Mouse (Mus musculus): Measurements from ENCODE around the gene Akt2. TPM values are rescaled to one million over a fixed set of nuclear protein-coding genes. Genes with fewer than 3 reads are reported as not detected.

Akt2 gene
- polyA plus RNA-seq, 1 experiment from 2014 or later = 75.3 TPM

GRCm38 (mm10) chr7:27580380-27581174 is 10.8 kb upstream of the Akt2 start:
- Histone ChIP-seq H3K27me3 (ENCODE audit: insufficient read depth, low read length) (no peaks in the 10 kb centered on the region), H3K4me3 (replicated peaks; ENCODE audit: low read depth, low read length) (no peak overlapping the region), H3K9ac (ENCODE audit: low read depth, low read length) (no peak overlapping the region), H3K36me3 (ENCODE audit: insufficient read depth, low read length) (peaks cover 63% of the 10 kb centered on the region), H3K4me1 (replicated peaks; ENCODE audit: insufficient read depth, low read length) (no peaks in the 10 kb centered on the region), H3K4me2 (ENCODE audit: low read length) (no peak overlapping the region), H3K27ac (no peak overlapping the region), H3K9me3 (replicated peaks; ENCODE audit: low read length) (no peaks in the 10 kb centered on the region)
- WGBS = 92% methylated on average over 14 of the region's 14 CpGs
- TF ChIP-seq CTCF (IDR thresholded peaks at IDR 0.05; ENCODE audit: low read depth) = no peak
- ATAC-seq (replicated peaks; ENCODE audit: low FRiP score, low read depth) (no peak), DNase-seq (ENCODE audit: low spot score) (no peak)

DNA sequence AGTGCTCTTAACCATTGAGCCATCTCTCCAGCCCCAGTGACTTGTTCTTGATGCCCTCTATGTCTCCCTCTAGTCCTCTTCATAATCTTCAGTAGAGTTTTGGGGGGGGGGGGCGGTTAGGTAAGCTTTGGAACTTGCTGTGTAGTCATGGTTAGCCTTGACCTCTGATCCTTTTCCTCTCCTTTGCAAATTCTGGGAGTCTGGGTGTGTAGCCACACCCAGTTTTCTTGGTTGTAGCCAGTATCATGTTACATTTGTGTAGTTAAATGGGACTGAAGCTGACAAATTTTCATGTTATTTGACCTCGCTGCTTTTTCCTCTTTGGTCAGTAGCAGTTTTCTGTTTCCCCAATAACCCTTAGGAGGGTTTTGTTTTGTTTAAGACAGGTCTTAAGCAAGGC is 4.5 kb upstream of the Akt2 start:
- Histone ChIP-seq H3K9me3 (replicated peaks; ENCODE audit: low read length) (no peaks in the 10 kb centered on the region), H3K4me3 (replicated peaks; ENCODE audit: low read depth, low read length) (no peak overlapping the region), H3K27me3 (ENCODE audit: insufficient read depth, low read length) (no peaks in the 10 kb centered on the region), H3K9ac (ENCODE audit: low read depth, low read length) (no peak overlapping the region), H3K27ac (no peak overlapping the region), H3K4me2 (ENCODE audit: low read length) (no peak overlapping the region), H3K36me3 (ENCODE audit: insufficient read depth, low read length) (peaks cover 15% of the 10 kb centered on the region), H3K4me1 (replicated peaks; ENCODE audit: insufficient read depth, low read length) (no peaks in the 10 kb centered on the region)
- 38% methylated on average over 2 of the region's 2 CpGs for WGBS
- TF ChIP-seq CTCF (IDR thresholded peaks at IDR 0.05; ENCODE audit: low read depth) = no peak
- DNase-seq (ENCODE audit: low spot score) (no peak), ATAC-seq (replicated peaks; ENCODE audit: low FRiP score, low read depth) (no peak)

DNA sequence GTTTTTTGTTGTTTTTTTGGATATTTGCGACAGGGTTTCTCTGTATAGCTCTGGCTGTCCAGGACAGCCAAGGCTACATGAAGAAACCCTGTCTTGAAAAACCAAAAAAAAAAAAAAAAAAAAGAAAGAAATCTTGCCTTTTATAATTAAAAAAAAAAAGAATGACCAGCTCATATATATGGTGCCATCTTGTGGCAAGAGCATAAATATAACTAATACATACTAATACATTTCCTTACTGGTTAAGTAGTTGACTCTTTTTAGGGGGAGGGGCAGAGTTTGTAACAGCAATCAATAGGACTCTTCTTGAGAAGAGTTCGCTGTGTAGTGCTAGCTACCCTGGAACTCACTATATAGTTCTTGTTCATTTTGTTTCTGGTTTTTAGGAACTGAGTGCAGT is 3.6 kb upstream of the Akt2 start:
- Histone ChIP-seq H3K4me1 (replicated peaks; ENCODE audit: insufficient read depth, low read length) (peaks cover 2% of the 10 kb centered on the region; the same call in 1 of the 2 replicates), H3K9me3 (replicated peaks; ENCODE audit: low read length) (no peaks in the 10 kb centered on the region), H3K27ac (no peak overlapping the region), H3K4me2 (ENCODE audit: low read length) (no peak overlapping the region), H3K4me3 (replicated peaks; ENCODE audit: low read depth, low read length) (no peak overlapping the region), H3K27me3 (ENCODE audit: insufficient read depth, low read length) (no peaks in the 10 kb centered on the region), H3K9ac (ENCODE audit: low read depth, low read length) (no peak overlapping the region), H3K36me3 (ENCODE audit: insufficient read depth, low read length) (peaks cover 9% of the 10 kb centered on the region)
- DNase-seq (ENCODE audit: low spot score) (peak; percentile 30), ATAC-seq (replicated peaks; ENCODE audit: low FRiP score, low read depth) (no peak)
- peak; percentile 29; the same call in 1 of the 2 replicates for TF ChIP-seq CTCF (IDR thresholded peaks at IDR 0.05; ENCODE audit: low read depth)
- WGBS = 87% methylated on average over 2 of the region's 2 CpGs

DNA sequence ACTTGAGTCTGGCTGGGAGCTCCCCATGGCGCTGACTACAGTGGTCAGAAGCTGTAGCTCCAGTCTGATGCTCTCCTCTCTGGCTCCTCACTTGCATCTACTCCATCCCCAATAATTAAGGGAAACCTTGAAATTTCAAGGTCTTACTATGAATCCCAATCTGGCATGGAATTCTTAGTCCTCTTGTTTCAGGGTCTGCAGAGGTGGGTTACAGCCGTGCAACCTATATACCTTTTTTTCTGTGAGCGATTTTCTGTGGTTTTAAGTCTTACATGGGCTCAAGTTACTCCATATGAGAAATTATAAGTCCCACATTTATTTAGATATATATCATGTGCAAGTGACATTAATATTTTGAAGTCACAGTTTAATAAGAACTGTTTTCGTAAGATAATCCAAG is 1.3 kb upstream of the Akt2 start:
- ATAC-seq (replicated peaks; ENCODE audit: low FRiP score, low read depth) (no peak), DNase-seq (ENCODE audit: low spot score) (no peak)
- no peak overlapping the region for H3K4me3 ChIP-seq (replicated peaks; ENCODE audit: low read depth, low read length)
- peaks cover 2% of the 10 kb centered on the region; the same call in 1 of the 2 replicates for H3K36me3 ChIP-seq (ENCODE audit: insufficient read depth, low read length)
- 94% methylated on average over 4 of the region's 4 CpGs for WGBS
- H3K4me2 ChIP-seq (ENCODE audit: low read length) = no peak overlapping the region
- no peak overlapping the region for H3K9ac ChIP-seq (ENCODE audit: low read depth, low read length)
- H3K27me3 ChIP-seq (ENCODE audit: insufficient read depth, low read length) = no peaks in the 10 kb centered on the region
- H3K27ac ChIP-seq = no peak overlapping the region
- H3K4me1 ChIP-seq (replicated peaks; ENCODE audit: insufficient read depth, low read length) = peaks cover 12% of the 10 kb centered on the region; the same call in 1 of the 2 replicates
- no peak for TF ChIP-seq CTCF (IDR thresholded peaks at IDR 0.05; ENCODE audit: low read depth)
- H3K9me3 ChIP-seq (replicated peaks; ENCODE audit: low read length) = no peaks in the 10 kb centered on the region

DNA sequence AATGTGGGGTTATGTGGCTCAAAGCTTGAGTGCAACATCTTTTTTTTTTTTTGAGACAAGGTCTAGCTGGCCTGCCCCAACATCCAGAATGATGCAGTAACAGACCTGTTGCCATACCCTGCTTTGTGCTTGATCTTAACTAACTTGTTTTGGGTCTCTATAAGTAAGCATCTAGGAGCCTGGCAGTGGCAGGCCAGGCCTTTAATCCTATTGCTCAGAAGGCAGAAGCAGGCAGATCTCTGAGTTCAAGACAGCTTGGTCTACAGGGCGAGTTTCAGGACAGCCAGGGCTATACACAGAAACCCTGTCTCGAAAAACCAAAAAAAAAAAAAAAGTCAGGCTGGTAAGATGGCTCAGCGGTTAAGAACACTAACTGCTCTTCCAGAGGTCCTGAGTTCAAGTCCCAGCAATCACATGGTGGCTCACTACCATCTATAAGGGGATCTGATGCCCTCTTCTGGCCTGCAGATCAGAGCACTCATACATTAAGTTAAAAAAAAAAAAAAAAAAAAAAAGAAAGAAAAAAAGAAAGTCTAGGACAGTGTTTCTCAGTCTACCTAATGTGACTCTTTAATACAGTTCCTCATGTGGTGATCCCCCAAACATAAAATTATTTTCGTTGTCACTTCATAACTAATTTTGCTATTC is 662 bp upstream of the Akt2 start:
- ATAC-seq (replicated peaks; ENCODE audit: low FRiP score, low read depth) (no peak), DNase-seq (ENCODE audit: low spot score) (no peak)
- Histone ChIP-seq H3K4me3 (replicated peaks; ENCODE audit: low read depth, low read length) (peak overlapping the region; percentile 32), H3K9ac (ENCODE audit: low read depth, low read length) (peak overlapping the region; percentile 51; the same call in 1 of the 2 replicates), H3K9me3 (replicated peaks; ENCODE audit: low read length) (no peaks in the 10 kb centered on the region), H3K27ac (peak overlapping the region; percentile 86), H3K27me3 (ENCODE audit: insufficient read depth, low read length) (no peaks in the 10 kb centered on the region), H3K36me3 (ENCODE audit: insufficient read depth, low read length) (no peaks in the 10 kb centered on the region), H3K4me2 (ENCODE audit: low read length) (peak overlapping the region; percentile 54), H3K4me1 (replicated peaks; ENCODE audit: insufficient read depth, low read length) (peaks cover 12% of the 10 kb centered on the region; the same call in 1 of the 2 replicates)
- peak; percentile 52 for TF ChIP-seq CTCF (IDR thresholded peaks at IDR 0.05; ENCODE audit: low read depth)
- WGBS = 67% methylated on average over 4 of the region's 4 CpGs

GRCm38 (mm10) chr7:27592217-27592929 is 1.0 kb downstream of the Akt2 start:
- no peaks in the 10 kb centered on the region for H3K27me3 ChIP-seq (ENCODE audit: insufficient read depth, low read length)
- H3K36me3 ChIP-seq (ENCODE audit: insufficient read depth, low read length) = no peaks in the 10 kb centered on the region
- peak overlapping the region; percentile 83 for H3K4me3 ChIP-seq (replicated peaks; ENCODE audit: low read depth, low read length)
- peak overlapping the region; percentile 82 for H3K9ac ChIP-seq (ENCODE audit: low read depth, low read length)
- H3K9me3 ChIP-seq (replicated peaks; ENCODE audit: low read length) = no peaks in the 10 kb centered on the region
- H3K4me2 ChIP-seq (ENCODE audit: low read length) = peak overlapping the region; percentile 67
- peak; percentile 78 for DNase-seq (ENCODE audit: low spot score)
- under 1% methylated on average over 17 of the region's 17 CpGs for WGBS
- peaks cover 23% of the 10 kb centered on the region for H3K4me1 ChIP-seq (replicated peaks; ENCODE audit: insufficient read depth, low read length)
- H3K27ac ChIP-seq = peak overlapping the region; percentile 96
- ATAC-seq (replicated peaks; ENCODE audit: low FRiP score, low read depth) = peak; percentile 31
- TF ChIP-seq CTCF (IDR thresholded peaks at IDR 0.05; ENCODE audit: low read depth) = no peak

All from kidney, postnatal 0 days (tissue).